Mouse (Mus musculus) stomach, postnatal 0 days (tissue): ENCODE measurements around the gene Elmsan1. TPM values are rescaled to one million over a fixed set of nuclear protein-coding genes. Genes with fewer than 3 reads are reported as not detected.

Source experiments
- ATAC-seq: fragments of 200-750 bp; cut with Nextera tagmentation; 2 replicates; pipeline ENCODE4 v1.8.0; 2017; ENCODE audit not compliant: low FRiP score, low TSS enrichment
- DNase-seq: peaks from one replicate; pipeline ENCODE4 v3.0.0-alpha.2; 2016; ENCODE audit warnings: low spot score
- H3K27ac ChIP-seq: fragments of 300-500 bp; sonication (generic); replicated peaks from 2 replicates; pipeline ENCODE4 v1.5.1; 2014; ENCODE audit warnings: mild to moderate bottlenecking, control low read depth
- H3K27me3 ChIP-seq: fragments of 300-500 bp; sonication (generic); 2 replicates; pipeline ENCODE4 v1.6.1; 2014; ENCODE audit warnings: low read length; ENCODE audit not compliant: control insufficient read depth, insufficient read depth
- H3K36me3 ChIP-seq: fragments of 300-500 bp; sonication (generic); 2 replicates; pipeline ENCODE4 v1.6.1; 2014; ENCODE audit warnings: low read length, mixed read lengths; ENCODE audit not compliant: control insufficient read depth, insufficient read depth
- H3K4me1 ChIP-seq: fragments of 300-500 bp; sonication (generic); replicated peaks from 2 replicates; pipeline ENCODE4 v1.6.1; 2014; ENCODE audit warnings: antibody characterized with exemption; ENCODE audit not compliant: control insufficient read depth, insufficient read depth
- H3K4me2 ChIP-seq: fragments of 300-500 bp; sonication (generic); replicated peaks from 2 replicates; pipeline ENCODE4 v1.6.1; 2014; ENCODE audit warnings: low read depth, mild to moderate bottlenecking, control low read depth, moderate library complexity
- H3K4me3 ChIP-seq: fragments of 300-500 bp; sonication (generic); 2 replicates; pipeline ENCODE4 v1.5.1; 2014; ENCODE audit warnings: low read depth, low read length, control low read depth
- H3K9ac ChIP-seq: fragments of 300-500 bp; sonication (generic); 2 replicates; pipeline ENCODE4 v1.6.1; 2014; ENCODE audit warnings: mild to moderate bottlenecking, low read length, control low read depth, mixed read lengths
- H3K9me3 ChIP-seq: fragments of 300-500 bp; sonication (generic); 2 replicates; pipeline ENCODE4 v1.6.1; 2016; ENCODE audit warnings: low read length; ENCODE audit not compliant: control insufficient read depth
- CTCF ChIP-seq: IDR thresholded peaks from 2 replicates; pipeline ENCODE4 v1.5.1; 2016; ENCODE audit warnings: antibody characterized with exemption, low read depth, mild to moderate bottlenecking, moderate library complexity
- EP300 ChIP-seq: optimal IDR thresholded peaks from 2 replicates; pipeline ENCODE3; 2016; ENCODE audit warnings: antibody characterized with exemption
- WGBS: fragments of 180-500 bp; shearing (Covaris S2); extraction: QIAGEN DNeasy Blood & Tissue Kit; methylation state at CpG from one replicate; pipeline ENCODE4 v1.1.7; 2014; 5-methylcytosine and 5-hydroxymethylcytosine counted together
- polyA plus RNA-seq: library from polyadenylated mRNA; unstranded; fragments of >200 nt; fragmentation: Nextera tagmentation; extraction: Ambion mirVana; gene quantifications from 2 replicates; pipeline ENCODE4 v1.2.1, GENCODE M21; 2015

Elmsan1 gene
- polyA plus RNA-seq, 1 experiment from 2014 or later = 4.1 TPM

GRCm38 (mm10) chr12:84165631-84166373 is 52.9 kb downstream of the Elmsan1 start:
- TF ChIP-seq CTCF (no peak), EP300 (no peak)
- WGBS = 27% methylated on average over 8 of the region's 8 CpGs
- Histone ChIP-seq H3K9ac (no peak overlapping the region), H3K9me3 (no peaks in the 10 kb centered on the region), H3K27ac (no peak overlapping the region), H3K4me2 (no peak overlapping the region), H3K4me1 (no peaks in the 10 kb centered on the region), H3K4me3 (no peak overlapping the region), H3K27me3 (no peaks in the 10 kb centered on the region), H3K36me3 (0 out of 2 replicates have a peak, but pooled peaks cover 2% of the 10 kb centered on the region)
- no peak for DNase-seq
- ATAC-seq = no peak

GRCm38 (mm10) chr12:84163586-84164110 is 55.0 kb downstream of the Elmsan1 start:
- WGBS = 76% methylated on average over 11 of the region's 11 CpGs
- no peaks in the 10 kb centered on the region for H3K9me3 ChIP-seq
- TF ChIP-seq CTCF = 0 out of 2 replicates have a peak, but pooled peaks have one; percentile 15
- no peak for TF ChIP-seq EP300

GRCm38 (mm10) chr12:84163133-84163532 is 55.5 kb downstream of the Elmsan1 start:
- 75% methylated on average over 9 of the region's 9 CpGs for WGBS
- no peak overlapping the region for H3K9ac ChIP-seq
- TF ChIP-seq EP300 (no peak), CTCF (peak; percentile 83)
- peak; percentile 81 for DNase-seq
- no peaks in the 10 kb centered on the region for H3K9me3 ChIP-seq
- H3K27ac ChIP-seq = no peak overlapping the region
- peaks cover 14% of the 10 kb centered on the region for H3K36me3 ChIP-seq
- ATAC-seq = peak; percentile 76
- no peaks in the 10 kb centered on the region for H3K27me3 ChIP-seq
- H3K4me2 ChIP-seq = no peak overlapping the region
- H3K4me3 ChIP-seq = no peak overlapping the region
- H3K4me1 ChIP-seq = no peaks in the 10 kb centered on the region

More at GRCm38 (mm10) chr12:84163586-84164110, 55.0 kb downstream of the Elmsan1 start:
- ATAC-seq = no peak
- no peak overlapping the region for H3K27ac ChIP-seq
- no peak overlapping the region for H3K4me2 ChIP-seq
- H3K27me3 ChIP-seq = no peaks in the 10 kb centered on the region
- no peaks in the 10 kb centered on the region for H3K4me1 ChIP-seq
- H3K36me3 ChIP-seq = peaks cover 10% of the 10 kb centered on the region
- no peak overlapping the region for H3K4me3 ChIP-seq
- no peak for DNase-seq
- H3K9ac ChIP-seq = no peak overlapping the region

- ATAC-seq = peak; percentile 60
- no peak overlapping the region for H3K27ac ChIP-seq
- no peaks in the 10 kb centered on the region for H3K9me3 ChIP-seq
- H3K9ac ChIP-seq = no peak overlapping the region
- H3K4me1 ChIP-seq = no peaks in the 10 kb centered on the region
- no peaks in the 10 kb centered on the region for H3K27me3 ChIP-seq
- no peak overlapping the region for H3K4me2 ChIP-seq
- TF ChIP-seq CTCF = peak; percentile 76
- TF ChIP-seq EP300 = no peak
- 73% methylated on average over 14 of the region's 14 CpGs for WGBS
- H3K4me3 ChIP-seq = no peak overlapping the region
- peak; percentile 62 for DNase-seq
- H3K36me3 ChIP-seq = peaks cover 21% of the 10 kb centered on the region
Observed at GRCm38 (mm10) chr12:84161616-84162433, 56.9 kb downstream of the Elmsan1 start.

GRCm38 (mm10) chr12:84161116-84161515 is 57.6 kb downstream of the Elmsan1 start:
- no peak overlapping the region for H3K9ac ChIP-seq
- 39% methylated on average over 8 of the region's 8 CpGs for WGBS
- no peaks in the 10 kb centered on the region for H3K27me3 ChIP-seq

More at GRCm38 (mm10) chr12:84161116-84161515, 57.6 kb downstream of the Elmsan1 start:
- ATAC-seq (peak; percentile 11; the same call in 1 of the 2 replicates), DNase-seq (no peak)
- no peak overlapping the region for H3K4me2 ChIP-seq
- no peak for TF ChIP-seq EP300
- no peak for TF ChIP-seq CTCF
- no peak overlapping the region for H3K27ac ChIP-seq
- peaks cover 23% of the 10 kb centered on the region for H3K36me3 ChIP-seq
- H3K9me3 ChIP-seq = no peaks in the 10 kb centered on the region
- H3K4me3 ChIP-seq = no peak overlapping the region
- no peaks in the 10 kb centered on the region for H3K4me1 ChIP-seq
